Mouse (Mus musculus) intestine, embryonic 16.5 days (tissue): ENCODE measurements around the gene Rapgef1. TPM values are rescaled to one million over a fixed set of nuclear protein-coding genes. Genes with fewer than 3 reads are reported as not detected.
A peak's percentile ranks its signal among the peaks of the same experiment; 100 is the strongest.

ENCODE experiments used
- ATAC-seq: fragments of 200-750 bp; cut with Nextera tagmentation; 2 replicates; pipeline ENCODE4 v1.8.0; 2017; ENCODE audit warnings: moderate TSS enrichment, moderate library complexity
- H3K27ac ChIP-seq: fragments of 300-500 bp; sonication (generic); 2 replicates; pipeline ENCODE4 v1.5.1; 2014; ENCODE audit warnings: mild to moderate bottlenecking, low read length
- H3K27me3 ChIP-seq: fragments of 300-500 bp; sonication (generic); replicated peaks from 2 replicates; pipeline ENCODE4 v1.6.1; 2014; ENCODE audit warnings: low read length, control low read depth, mixed read lengths; ENCODE audit not compliant: control insufficient read depth, insufficient read depth
- H3K36me3 ChIP-seq: fragments of 300-500 bp; sonication (generic); 2 replicates; pipeline ENCODE4 v1.6.1; 2014; ENCODE audit warnings: low read length, control low read depth; ENCODE audit not compliant: control insufficient read depth, insufficient read depth
- H3K4me1 ChIP-seq: fragments of 300-500 bp; sonication (generic); 2 replicates; pipeline ENCODE4 v1.6.1; 2014; ENCODE audit warnings: low read length, control low read depth, mixed read lengths; ENCODE audit not compliant: control insufficient read depth, insufficient read depth
- H3K4me2 ChIP-seq: fragments of 300-500 bp; sonication (generic); 2 replicates; pipeline ENCODE4 v1.6.1; 2014; ENCODE audit warnings: low read depth, low read length, control low read depth
- H3K4me3 ChIP-seq: fragments of 300-500 bp; sonication (generic); 2 replicates; pipeline ENCODE4 v1.5.1; 2014; ENCODE audit warnings: mild to moderate bottlenecking, low read length
- H3K9ac ChIP-seq: fragments of 300-500 bp; sonication (generic); 2 replicates; pipeline ENCODE4 v1.6.1; 2014; ENCODE audit warnings: low read depth, low read length
- H3K9me3 ChIP-seq: fragments of 300-500 bp; sonication (generic); 2 replicates; pipeline ENCODE4 v1.6.1; 2016; ENCODE audit warnings: low read length, control low read depth; ENCODE audit not compliant: control insufficient read depth
- WGBS: fragments of 180-500 bp; shearing (Covaris S2); extraction: QIAGEN DNeasy Blood & Tissue Kit; methylation state at CpG from one replicate; pipeline ENCODE4 v1.1.7; 2014; 5-methylcytosine and 5-hydroxymethylcytosine counted together
- polyA plus RNA-seq: library from polyadenylated mRNA; unstranded; fragments of >200 nt; fragmentation: Nextera tagmentation; extraction: Ambion mirVana; gene quantifications from 2 replicates; pipeline ENCODE4 v1.2.1, GENCODE M21; 2015

The Rapgef1 gene
- polyA plus RNA-seq, 1 experiment from 2014 or later, result 8.1 TPM

GRCm38 (mm10) chr2:29689014-29689413, 69.5 kb downstream of the Rapgef1 start:
- Histone ChIP-seq H3K27ac (no peak overlapping the region), H3K4me1 (no peaks in the 10 kb centered on the region), H3K36me3 (peaks cover 6% of the 10 kb centered on the region; the same call in 1 of the 2 replicates), H3K4me3 (no peak overlapping the region), H3K9ac (no peak overlapping the region), H3K9me3 (no peaks in the 10 kb centered on the region), H3K4me2 (no peak overlapping the region), H3K27me3 (no peaks in the 10 kb centered on the region)
- WGBS, result 78% methylated on average over 7 of the region's 7 CpGs
- no peak for ATAC-seq

- H3K9ac ChIP-seq, result no peak overlapping the region
- no peaks in the 10 kb centered on the region for H3K27me3 ChIP-seq
- ATAC-seq, result no peak
- no peak overlapping the region for H3K4me2 ChIP-seq
- 60% methylated on average over 2 of the region's 2 CpGs for WGBS
- H3K36me3 ChIP-seq, result peaks cover 6% of the 10 kb centered on the region; the same call in 1 of the 2 replicates
- no peaks in the 10 kb centered on the region for H3K9me3 ChIP-seq
- no peak overlapping the region for H3K27ac ChIP-seq
- no peaks in the 10 kb centered on the region for H3K4me1 ChIP-seq
- no peak overlapping the region for H3K4me3 ChIP-seq
These were observed 70.0 kb downstream of the Rapgef1 start for GRCm38 (mm10) chr2:29689495-29689894.

- 81% methylated on average over 5 of the region's 5 CpGs for WGBS
- Histone ChIP-seq H3K27me3 (no peaks in the 10 kb centered on the region), H3K4me3 (no peak overlapping the region), H3K9me3 (no peaks in the 10 kb centered on the region), H3K27ac (no peak overlapping the region), H3K9ac (no peak overlapping the region), H3K36me3 (peaks cover 6% of the 10 kb centered on the region; the same call in 1 of the 2 replicates), H3K4me2 (no peak overlapping the region), H3K4me1 (no peaks in the 10 kb centered on the region)
- no peak for ATAC-seq
These were observed 71.5 kb downstream of the Rapgef1 start for GRCm38 (mm10) chr2:29691068-29691467.

GRCm38 (mm10) chr2:29691507-29691906, 72.0 kb downstream of the Rapgef1 start:
- Histone ChIP-seq H3K27me3 (no peaks in the 10 kb centered on the region), H3K4me3 (no peak overlapping the region), H3K4me1 (no peaks in the 10 kb centered on the region), H3K36me3 (peaks cover 6% of the 10 kb centered on the region; the same call in 1 of the 2 replicates), H3K4me2 (no peak overlapping the region), H3K9me3 (no peaks in the 10 kb centered on the region), H3K27ac (no peak overlapping the region), H3K9ac (no peak overlapping the region)
- 75% methylated on average over 6 of the region's 6 CpGs for WGBS
- no peak for ATAC-seq

GRCm38 (mm10) chr2:29692192-29692591, 72.7 kb downstream of the Rapgef1 start:
- H3K27me3 ChIP-seq, result no peaks in the 10 kb centered on the region
- H3K4me2 ChIP-seq, result no peak overlapping the region
- peaks cover 6% of the 10 kb centered on the region; the same call in 1 of the 2 replicates for H3K36me3 ChIP-seq
- 94% methylated on average over 2 of the region's 2 CpGs for WGBS
- no peaks in the 10 kb centered on the region for H3K4me1 ChIP-seq
- ATAC-seq, result no peak
- H3K4me3 ChIP-seq, result no peak overlapping the region
- no peaks in the 10 kb centered on the region for H3K9me3 ChIP-seq
- H3K27ac ChIP-seq, result no peak overlapping the region
- no peak overlapping the region for H3K9ac ChIP-seq

- H3K36me3 ChIP-seq, result peaks cover 7% of the 10 kb centered on the region
- no peak for ATAC-seq
- no peaks in the 10 kb centered on the region for H3K4me1 ChIP-seq
- H3K4me3 ChIP-seq, result no peak overlapping the region
- WGBS, result 82% methylated on average over 7 of the region's 7 CpGs
- H3K9ac ChIP-seq, result no peak overlapping the region
- H3K4me2 ChIP-seq, result no peak overlapping the region
- no peaks in the 10 kb centered on the region for H3K27me3 ChIP-seq
- H3K27ac ChIP-seq, result no peak overlapping the region
- no peaks in the 10 kb centered on the region for H3K9me3 ChIP-seq
These were observed 76.8 kb downstream of the Rapgef1 start for GRCm38 (mm10) chr2:29696207-29696800.

GRCm38 (mm10) chr2:29698421-29699290, 79.1 kb downstream of the Rapgef1 start:
- Histone ChIP-seq H3K27me3 (no peaks in the 10 kb centered on the region), H3K4me1 (0 out of 2 replicates have a peak, but pooled peaks cover 3% of the 10 kb centered on the region), H3K9me3 (no peaks in the 10 kb centered on the region), H3K4me3 (no peak overlapping the region), H3K9ac (no peak overlapping the region), H3K4me2 (no peak overlapping the region), H3K27ac (no peak overlapping the region), H3K36me3 (peaks cover 9% of the 10 kb centered on the region)
- no peak for ATAC-seq
- WGBS, result 87% methylated on average over 6 of the region's 6 CpGs

- Histone ChIP-seq H3K4me3 (no peak overlapping the region), H3K9me3 (no peaks in the 10 kb centered on the region), H3K36me3 (peaks cover 14% of the 10 kb centered on the region), H3K9ac (no peak overlapping the region), H3K27ac (no peak overlapping the region), H3K4me2 (no peak overlapping the region), H3K27me3 (no peaks in the 10 kb centered on the region), H3K4me1 (0 out of 2 replicates have a peak, but pooled peaks cover 3% of the 10 kb centered on the region)
- no peak for ATAC-seq
These were observed 81.4 kb downstream of the Rapgef1 start for GRCm38 (mm10) chr2:29700898-29701297.

GRCm38 (mm10) chr2:29701393-29701792, 81.9 kb downstream of the Rapgef1 start:
- H3K9ac ChIP-seq, result no peak overlapping the region
- WGBS, result 80% methylated on average over 6 of the region's 6 CpGs
- H3K4me1 ChIP-seq, result 0 out of 2 replicates have a peak, but pooled peaks cover 3% of the 10 kb centered on the region
- peak; percentile 72 for ATAC-seq
- no peaks in the 10 kb centered on the region for H3K9me3 ChIP-seq
- no peak overlapping the region for H3K27ac ChIP-seq
- no peaks in the 10 kb centered on the region for H3K27me3 ChIP-seq
- H3K4me3 ChIP-seq, result no peak overlapping the region
- H3K36me3 ChIP-seq, result peaks cover 14% of the 10 kb centered on the region
- no peak overlapping the region for H3K4me2 ChIP-seq
